Mouse (Mus musculus) CH12.LX (cell line): ENCODE measurements around the gene Mrpl55.

ENCODE experiments used
- IRF4 ChIP-seq: IDR thresholded peaks from 2 replicates; pipeline ENCODE4 v1.6.1; 2014; ENCODE audit warnings: low read depth, mild to moderate bottlenecking, inconsistent platforms, low read length, improper control_type of control experiment
- RCOR1 ChIP-seq: conservative IDR thresholded peaks from 2 replicates; pipeline ENCODE4 v1.6.1; 2012; ENCODE audit warnings: low read depth, mild to moderate bottlenecking, inconsistent platforms, low read length, improper control_type of control experiment

DNA sequence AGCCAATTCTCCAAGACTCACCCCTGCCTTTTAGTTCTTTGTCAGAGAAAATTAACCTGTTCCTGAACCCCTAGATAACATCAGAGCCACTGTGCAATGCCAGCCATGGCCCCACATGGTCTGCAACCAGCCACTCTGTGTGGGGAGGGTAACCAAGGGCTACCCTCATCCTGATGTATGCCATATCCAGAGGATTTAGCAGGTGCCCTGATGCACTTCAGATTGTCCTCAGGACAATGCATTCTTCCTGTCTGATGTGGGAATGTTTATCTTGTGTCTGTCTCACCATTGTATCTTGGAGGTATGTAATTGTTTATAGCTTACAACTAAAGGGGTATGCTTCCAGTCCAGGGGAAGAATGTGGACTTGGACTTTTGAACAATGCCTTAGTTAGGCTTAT is 6.1 kb upstream of the Mrpl55 start:
- TF ChIP-seq RCOR1 (no peak), IRF4 (no peak)
